Mouse (Mus musculus) urinary bladder, adult 18-20 months (tissue): Measurements from ENCODE around the gene Cnih4.
A peak's percentile ranks its signal among the peaks of the same experiment; 100 is the strongest.

ENCODE experiments used
- DNase-seq, 2 experiments: peaks; one replicate each; pipeline ENCODE4 v3.0.0; 2022; ENCODE audit warnings: low spot score in 2 of 2, mixed read lengths in 2 of 2

Cnih4 gene

GRCm38 (mm10) chr1:181143950-181144836 lies at the start of gene Cnih4, which contains the start of gene Nvl:
Gene Cnih4 (plus strand): TSS chr1:181144693.
Gene Nvl (minus strand): TSS chr1:181144204.
- DNase-seq = peak; percentile 89 to 93

DNA sequence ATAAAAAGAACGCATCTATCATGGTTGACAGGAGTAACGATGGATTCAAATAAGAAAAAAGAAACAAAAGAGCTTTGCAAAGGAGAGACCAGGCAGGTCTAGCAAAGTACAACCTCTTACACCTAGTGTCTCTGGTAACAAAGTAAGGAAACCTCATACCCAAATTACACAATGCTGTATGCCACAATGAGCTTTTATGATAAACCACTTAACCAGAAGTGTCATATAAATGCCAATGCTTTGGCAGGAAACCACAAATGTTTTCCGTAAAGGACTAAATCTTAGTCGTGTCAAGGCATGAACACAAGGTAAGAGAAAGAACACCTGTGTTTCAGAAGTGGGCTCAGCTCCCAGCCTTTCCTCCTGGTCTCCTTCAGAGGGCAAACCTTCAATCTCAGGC lies 27.4 kb upstream of the Cnih4 start:
- DNase-seq = no peak

DNA sequence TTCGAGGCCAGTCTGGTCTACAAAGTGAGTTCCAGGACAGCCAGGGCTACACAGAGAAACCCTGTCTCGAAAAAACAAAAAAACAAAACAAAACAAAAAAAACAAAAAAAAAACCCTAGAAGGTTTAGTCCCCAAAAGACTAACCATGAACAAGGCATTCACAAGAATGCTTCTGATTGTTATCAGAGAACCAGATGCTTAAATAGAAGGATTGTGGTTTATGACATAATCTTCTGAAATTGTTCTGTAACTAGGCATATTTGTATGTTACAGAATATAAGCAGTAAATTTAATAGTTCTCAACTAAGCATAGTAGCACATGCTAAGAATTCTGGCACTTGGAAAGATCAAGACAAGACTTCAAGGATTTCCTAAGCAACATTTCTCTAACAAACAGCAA lies 20.3 kb upstream of the Cnih4 start:
- no peak for DNase-seq

DNA sequence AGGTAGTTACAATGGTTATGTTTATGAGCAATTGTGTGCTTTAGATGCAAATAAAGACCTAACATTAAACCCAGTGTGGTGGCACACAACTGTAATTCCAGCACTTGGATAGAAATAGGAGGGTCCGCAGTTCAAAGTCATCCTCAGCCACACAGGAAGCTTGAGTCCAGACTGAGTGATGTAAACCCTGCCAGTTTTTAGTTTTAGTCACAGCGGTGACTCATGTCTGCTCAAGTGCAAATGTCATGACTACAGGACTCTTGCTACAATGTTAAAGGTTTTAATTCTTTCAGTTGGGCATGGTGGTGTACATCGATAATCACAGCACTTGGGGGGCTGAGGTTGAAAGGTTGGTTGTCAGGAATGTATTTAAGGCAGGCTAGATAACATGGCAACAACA lies 18.6 kb upstream of the Cnih4 start:
- no peak for DNase-seq

GRCm38 (mm10) chr1:181126766-181127165 lies 17.7 kb upstream of the Cnih4 start:
- no peak for DNase-seq

GRCm38 (mm10) chr1:181131915-181132314 lies 12.6 kb upstream of the Cnih4 start:
- peak in 1 of 2 experiments; percentile 3 for DNase-seq

DNA sequence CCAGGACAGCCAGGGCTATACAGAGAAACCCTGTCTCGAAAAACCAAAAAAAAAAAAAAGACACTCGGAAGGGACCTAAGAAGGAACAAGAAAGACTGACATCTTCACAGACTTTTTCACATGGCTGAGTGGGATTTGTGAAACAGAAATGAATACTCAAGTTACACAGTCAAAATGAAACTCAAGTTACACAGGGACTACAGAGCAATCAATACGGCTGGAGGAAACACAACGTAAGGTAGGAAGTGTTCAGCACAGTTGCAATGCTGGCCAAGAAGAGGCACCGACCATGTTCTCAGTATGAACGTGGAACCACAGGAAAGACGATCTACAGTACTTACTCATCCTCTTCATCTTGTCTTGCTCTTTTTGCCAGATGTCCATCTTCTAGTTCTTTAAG lies 5.8 kb upstream of the Cnih4 start:
- DNase-seq = no peak

- no peak for DNase-seq
Observed at GRCm38 (mm10) chr1:181143609-181143949, 914 bp upstream of the Cnih4 start.

- no peak for DNase-seq
Observed at GRCm38 (mm10) chr1:181144966-181145365, 473 bp downstream of the Cnih4 start.

DNA sequence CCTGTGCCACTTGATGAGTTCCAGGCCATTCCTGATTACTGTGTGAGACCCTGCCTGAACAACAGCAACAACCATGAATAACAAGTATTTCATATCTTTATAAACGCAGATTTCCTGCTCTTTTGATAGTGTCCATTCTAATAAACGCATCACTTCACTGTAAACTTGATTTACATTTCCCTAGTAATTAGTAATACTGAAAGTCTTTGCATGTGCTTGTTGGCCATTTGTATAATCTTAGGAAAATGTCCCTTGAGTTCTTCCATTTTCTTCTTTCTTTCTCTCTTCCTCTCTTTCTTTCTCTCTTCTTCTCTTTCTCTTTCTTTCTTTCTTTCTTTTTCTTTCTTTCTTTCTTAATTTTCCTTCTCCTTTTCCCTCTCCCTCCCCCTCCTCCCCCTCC lies 1.7 kb downstream of the Cnih4 start:
- no peak for DNase-seq

DNA sequence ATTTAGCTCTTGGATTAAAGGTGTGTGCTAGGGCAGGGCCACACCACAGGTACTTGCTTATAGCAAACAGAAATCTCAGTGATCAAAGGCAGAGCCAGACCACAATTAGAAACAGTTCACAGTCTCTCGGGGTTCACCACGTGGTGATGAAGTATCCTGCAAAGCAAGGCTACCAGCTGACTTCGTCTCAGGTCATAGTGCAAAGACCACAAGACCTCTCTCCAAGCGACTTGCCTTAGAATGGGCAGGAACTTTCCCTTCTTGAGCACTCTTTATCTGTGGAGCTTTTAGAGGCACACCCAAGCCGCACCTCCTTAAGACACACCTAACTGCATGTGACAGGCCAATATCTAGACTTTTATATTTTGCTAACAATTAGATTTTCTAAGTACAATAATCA lies 4.0 kb downstream of the Cnih4 start:
- no peak for DNase-seq

- no peak for DNase-seq
Observed at GRCm38 (mm10) chr1:181149373-181150017, 5.0 kb downstream of the Cnih4 start.

DNA sequence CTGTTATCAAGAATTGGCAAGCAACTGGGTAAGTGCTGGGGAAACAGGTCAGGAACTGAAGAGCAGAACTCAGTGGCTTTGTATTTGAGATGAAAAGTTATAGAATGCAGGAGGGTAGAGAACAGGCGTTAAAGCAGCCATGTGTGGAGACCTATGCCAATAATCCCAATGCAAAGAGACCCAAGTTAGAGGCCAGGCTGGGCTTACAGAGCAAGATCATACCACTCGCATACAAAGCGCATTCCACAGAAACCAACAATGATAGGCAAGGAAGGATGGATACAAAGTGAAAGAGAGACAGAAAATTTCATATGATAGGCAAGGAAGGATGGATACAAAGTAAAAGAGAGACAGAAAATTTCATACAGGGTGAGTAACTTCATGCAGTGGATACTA lies 5.9 kb downstream of the Cnih4 start:
- no peak for DNase-seq

GRCm38 (mm10) chr1:181150827-181151534 lies 6.5 kb downstream of the Cnih4 start:
- DNase-seq = peak; percentile 81 to 82

- no peak for DNase-seq
Observed at GRCm38 (mm10) chr1:181151541-181151940, 7.0 kb downstream of the Cnih4 start.

- DNase-seq = no peak
Observed at GRCm38 (mm10) chr1:181167816-181168215, 23.3 kb downstream of the Cnih4 start.

- DNase-seq = no peak
Observed at GRCm38 (mm10) chr1:181168377-181168776, 23.9 kb downstream of the Cnih4 start.

- DNase-seq = no peak
Observed at GRCm38 (mm10) chr1:181170210-181170609, 25.7 kb downstream of the Cnih4 start.

- no peak for DNase-seq
Observed at GRCm38 (mm10) chr1:181188925-181189324, 44.4 kb downstream of the Cnih4 start.

GRCm38 (mm10) chr1:181199446-181199845 lies 55.0 kb downstream of the Cnih4 start:
- DNase-seq = no peak

- DNase-seq = no peak
Observed at GRCm38 (mm10) chr1:181210147-181210546, 65.7 kb downstream of the Cnih4 start.

- DNase-seq = peak in 1 of 2 experiments; percentile 38
Observed at GRCm38 (mm10) chr1:181210601-181211402, 66.3 kb downstream of the Cnih4 start.
